Mouse (Mus musculus) heart, postnatal 0 days (tissue): ENCODE measurements around the gene Fbxo24. TPM values are rescaled to one million over a fixed set of nuclear protein-coding genes. Genes with fewer than 3 reads are reported as not detected.

Source experiments
- ATAC-seq: fragments of 200-750 bp; cut with Nextera tagmentation; 2 replicates; pipeline ENCODE4 v1.8.0; 2017; ENCODE audit warnings: low read depth, moderate number of reproducible peaks, moderate library complexity; ENCODE audit not compliant: insufficient read depth
- DNase-seq: peaks from one replicate; pipeline ENCODE4 v3.0.0-alpha.2; 2016; ENCODE audit warnings: low spot score
- H3K27ac ChIP-seq: fragments of 300-500 bp; sonication (generic); 2 replicates; pipeline ENCODE4 v1.5.1; 2014; ENCODE audit warnings: low read depth, mild to moderate bottlenecking
- H3K27me3 ChIP-seq: fragments of 300-500 bp; sonication (generic); 2 replicates; pipeline ENCODE4 v1.6.1; 2014; ENCODE audit warnings: low read length, mixed read lengths; ENCODE audit not compliant: control insufficient read depth, insufficient read depth
- H3K36me3 ChIP-seq: fragments of 300-500 bp; sonication (generic); replicated peaks from 2 replicates; pipeline ENCODE4 v1.6.1; 2014; ENCODE audit warnings: low read length, mixed read lengths; ENCODE audit not compliant: control insufficient read depth, insufficient read depth
- H3K4me1 ChIP-seq: fragments of 300-500 bp; sonication (generic); 2 replicates; pipeline ENCODE4 v1.6.1; 2014; ENCODE audit warnings: antibody characterized with exemption; ENCODE audit not compliant: control insufficient read depth, insufficient read depth
- H3K4me2 ChIP-seq: fragments of 300-500 bp; sonication (generic); 2 replicates; pipeline ENCODE4 v1.6.1; 2014; ENCODE audit warnings: low read depth, mild to moderate bottlenecking, low read length, moderate library complexity
- H3K4me3 ChIP-seq: fragments of 300-500 bp; sonication (generic); 2 replicates; pipeline ENCODE4 v1.5.1; 2014; ENCODE audit warnings: low read depth, low read length
- H3K9ac ChIP-seq: fragments of 300-500 bp; sonication (generic); replicated peaks from 2 replicates; pipeline ENCODE4 v1.6.1; 2014; ENCODE audit warnings: low read depth, low read length, mixed read lengths
- H3K9me3 ChIP-seq: fragments of 300-500 bp; sonication (generic); replicated peaks from 2 replicates; pipeline ENCODE4 v1.6.1; 2016; ENCODE audit warnings: low read length; ENCODE audit not compliant: control insufficient read depth
- CTCF ChIP-seq: IDR thresholded peaks from 2 replicates; pipeline ENCODE4 v1.5.1; 2016; ENCODE audit warnings: antibody characterized with exemption, control low read depth, low read depth
- EP300 ChIP-seq: IDR thresholded peaks from 2 replicates; pipeline ENCODE4 v1.6.1; 2016; ENCODE audit warnings: antibody characterized with exemption, low read depth
- WGBS: fragments of 180-500 bp; shearing (Covaris S2); extraction: QIAGEN DNeasy Blood & Tissue Kit; methylation state at CpG from one replicate; pipeline ENCODE4 v1.1.7; 2014; 5-methylcytosine and 5-hydroxymethylcytosine counted together
- polyA plus RNA-seq: library from polyadenylated mRNA; unstranded; fragments of >200 nt; fragmentation: Nextera tagmentation; extraction: Ambion mirVana; gene quantifications from 2 replicates; pipeline ENCODE4 v1.2.1, GENCODE M21; 2015
- total RNA-seq: library from RNA; depleted of rRNA; stranded (reverse); fragments of >200 nt; gene quantifications from 2 replicates; pipeline ENCODE4 v1.2.3, GENCODE M21; 2014; ENCODE audit warnings: low replicate concordance; rRNA removed

Gene Fbxo24
- total RNA-seq, result 0.65 TPM in 1 of 2 replicates, not detected in the other
- 0.11 and 0.16 TPM in 2 replicates for polyA plus RNA-seq

DNA sequence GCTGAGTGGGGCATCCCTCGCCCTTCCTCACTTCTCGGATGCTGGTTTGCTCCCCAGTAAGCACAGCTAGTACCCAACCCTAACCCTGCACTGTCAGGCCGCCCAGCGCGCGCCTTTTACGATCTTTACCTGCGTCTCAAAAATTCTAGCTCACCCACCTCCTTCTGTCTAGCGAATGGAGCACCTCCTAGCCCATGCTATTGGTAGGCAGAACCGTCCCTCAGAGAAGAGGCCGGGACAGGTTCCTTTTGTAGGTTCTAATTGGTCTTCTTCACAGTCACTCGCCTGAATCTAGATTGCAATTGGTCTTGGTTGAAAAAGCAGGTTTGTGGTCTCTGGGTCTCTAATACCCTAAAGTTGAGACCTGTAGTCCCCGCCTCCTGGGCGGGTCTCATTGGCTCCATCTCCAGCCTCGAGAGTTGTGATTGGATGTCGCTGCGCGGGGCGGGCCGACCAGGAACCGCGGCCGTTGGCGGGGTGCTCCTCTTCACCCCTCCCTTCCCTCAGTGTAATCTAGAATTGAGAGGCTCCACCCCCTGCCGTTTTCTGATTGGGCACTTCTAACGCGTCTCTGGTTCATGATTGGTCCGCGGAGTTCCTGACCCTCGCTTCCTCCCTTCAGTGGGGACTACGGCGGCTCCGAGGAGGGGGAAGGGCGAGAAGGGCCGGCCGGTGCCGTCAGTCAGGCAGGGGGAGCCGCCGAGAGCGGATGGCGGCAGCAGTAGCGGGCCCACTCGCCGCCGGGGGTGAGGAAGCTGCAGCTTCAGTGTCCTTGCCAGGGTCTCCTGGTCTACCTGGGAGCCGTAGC, at the start of gene Fbxo24, which contains the start of the genes Lrch4 and Gm20605:
Gene Fbxo24 (minus strand): TSS at position 505 of the 808 bp plus-strand sequence.
Gene Lrch4 (plus strand): TSS at position 624 of the 808 bp plus-strand sequence.
Gene Gm20605 (plus strand): TSS at position 678 of the 808 bp plus-strand sequence.
- peak; percentile 100 for DNase-seq
- Histone ChIP-seq H3K4me1 (peaks cover 23% of the 10 kb centered on the region), H3K9ac (peak within 1 kb of the TSS; percentile 70), H3K4me2 (peak within 1 kb of the TSS; percentile 92), H3K9me3 (no peaks in the 10 kb centered on the region), H3K4me3 (peak within 1 kb of the TSS; percentile 79), H3K27me3 (no peaks in the 10 kb centered on the region), H3K36me3 (peaks cover 13% of the 10 kb centered on the region), H3K27ac (peak within 1 kb of the TSS; percentile 88)
- ATAC-seq, result peak; percentile 97
- peak; percentile 83; the same call in 1 of the 2 replicates for TF ChIP-seq EP300
- no peak for TF ChIP-seq CTCF
- under 1% methylated on average over 45 of the region's 46 CpGs for WGBS

DNA sequence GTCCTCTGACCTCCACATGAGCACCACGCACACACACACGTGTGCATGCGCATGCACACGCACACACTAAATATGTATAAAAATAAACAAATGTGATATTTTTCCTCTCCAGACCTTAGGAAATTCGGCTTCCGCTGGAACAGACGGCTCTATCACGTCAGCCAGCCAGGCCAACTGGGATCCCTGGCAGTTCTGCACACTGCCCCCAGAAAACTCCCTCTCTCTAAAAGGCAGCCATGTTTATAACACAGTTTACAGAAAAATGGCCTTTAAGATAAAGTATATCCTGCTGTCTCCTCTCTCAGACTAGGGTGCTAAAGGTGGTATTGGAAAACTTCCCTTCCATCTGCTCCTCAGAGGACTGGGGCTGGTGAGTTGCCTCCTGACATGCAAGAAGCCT, 49.1 kb upstream of the Fbxo24 start:
- no peak overlapping the region for H3K4me3 ChIP-seq
- no peak for ATAC-seq
- DNase-seq, result no peak
- TF ChIP-seq CTCF (no peak), EP300 (no peak)
- 88% methylated on average over 8 of the region's 8 CpGs for WGBS
- H3K36me3 ChIP-seq, result no peaks in the 10 kb centered on the region; the same call in 1 of the 2 replicates
- H3K9me3 ChIP-seq, result no peaks in the 10 kb centered on the region
- H3K27ac ChIP-seq, result no peak overlapping the region
- H3K4me1 ChIP-seq, result 0 out of 2 replicates have a peak, but pooled peaks cover under 1% of the 10 kb centered on the region
- H3K4me2 ChIP-seq, result no peak overlapping the region
- H3K9ac ChIP-seq, result no peak overlapping the region
- H3K27me3 ChIP-seq, result no peaks in the 10 kb centered on the region

DNA sequence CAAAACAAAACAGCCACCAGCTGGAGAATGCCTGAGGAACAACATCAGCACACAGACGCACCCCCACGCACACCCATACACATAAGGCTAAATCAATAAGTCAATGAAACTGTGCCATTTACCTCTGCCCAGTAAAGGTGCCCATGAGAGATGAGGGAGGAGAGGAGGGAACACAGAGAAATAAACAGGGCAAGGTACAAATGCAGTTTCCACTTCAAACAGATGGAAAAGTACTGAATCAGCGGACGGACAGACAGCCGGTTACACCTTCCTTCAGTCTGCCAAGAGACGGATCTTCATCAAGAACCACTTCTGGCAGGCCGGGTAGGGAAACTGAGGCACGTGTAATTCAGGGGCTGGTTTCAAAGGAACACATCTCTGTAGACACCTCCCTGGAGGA, 46.0 kb upstream of the Fbxo24 start:
- H3K27me3 ChIP-seq, result no peaks in the 10 kb centered on the region
- 94% methylated on average over 8 of the region's 8 CpGs for WGBS
- ATAC-seq (no peak), DNase-seq (no peak)
- no peak for TF ChIP-seq CTCF
- TF ChIP-seq EP300, result no peak
- no peaks in the 10 kb centered on the region for H3K36me3 ChIP-seq
- no peak overlapping the region for H3K9ac ChIP-seq
- peaks cover 15% of the 10 kb centered on the region for H3K4me1 ChIP-seq
- H3K27ac ChIP-seq, result no peak overlapping the region
- no peak overlapping the region for H3K4me2 ChIP-seq
- no peaks in the 10 kb centered on the region for H3K9me3 ChIP-seq
- H3K4me3 ChIP-seq, result no peak overlapping the region

DNA sequence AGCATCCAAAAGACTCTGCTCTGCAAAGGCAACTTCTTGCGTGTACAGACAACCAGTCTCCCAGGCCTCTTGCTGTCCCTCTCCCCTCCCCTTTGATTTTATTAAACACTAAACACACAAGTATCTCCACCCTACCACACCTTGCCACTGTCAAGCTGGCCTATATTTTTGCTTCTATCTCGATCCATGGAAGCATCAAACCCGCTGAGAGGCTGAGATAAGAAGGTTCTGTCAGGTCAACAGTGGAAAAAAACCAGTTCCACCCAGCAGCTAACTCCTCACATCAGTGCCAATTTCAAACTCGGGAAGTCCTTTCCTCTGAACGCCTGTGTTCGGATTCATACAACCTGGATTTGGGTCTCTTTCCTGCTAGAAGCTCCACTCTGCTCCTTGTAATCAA, 44.2 kb upstream of the Fbxo24 start:
- no peak overlapping the region for H3K9ac ChIP-seq
- TF ChIP-seq EP300, result no peak
- no peak for TF ChIP-seq CTCF

DNA sequence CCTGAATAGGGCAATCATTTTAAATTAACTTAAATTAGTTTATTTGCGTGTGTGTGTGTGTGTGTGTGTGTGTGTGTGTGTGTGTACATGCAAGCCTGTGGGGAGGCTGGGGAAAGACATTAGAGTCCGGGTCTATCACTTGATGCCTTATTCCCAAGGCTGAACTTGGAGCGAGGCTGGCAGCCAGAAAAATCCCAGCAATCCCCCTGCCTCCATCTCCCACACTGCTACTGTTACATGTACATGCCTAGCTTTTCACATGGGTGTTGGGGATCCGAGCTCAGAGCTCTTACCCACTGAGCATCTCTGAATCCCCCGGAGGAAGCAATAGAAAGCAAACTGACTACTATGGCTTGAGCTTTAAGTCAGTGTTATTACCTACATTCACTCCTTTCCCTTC, 43.6 kb upstream of the Fbxo24 start:
- Histone ChIP-seq H3K9me3 (no peaks in the 10 kb centered on the region), H3K4me3 (no peak overlapping the region), H3K4me1 (peaks cover 15% of the 10 kb centered on the region), H3K36me3 (0 out of 2 replicates have a peak, but pooled peaks cover 3% of the 10 kb centered on the region), H3K27ac (peak overlapping the region; percentile 96), H3K4me2 (no peak overlapping the region), H3K27me3 (no peaks in the 10 kb centered on the region), H3K9ac (no peak overlapping the region)
- DNase-seq (no peak), ATAC-seq (no peak)
- TF ChIP-seq EP300 (no peak), CTCF (no peak)
- 68% methylated on average over 5 of the region's 5 CpGs for WGBS

More for the DNA sequence above, 44.2 kb upstream of the Fbxo24 start:
- no peaks in the 10 kb centered on the region for H3K9me3 ChIP-seq
- ATAC-seq (no peak), DNase-seq (no peak)
- H3K36me3 ChIP-seq, result no peaks in the 10 kb centered on the region
- H3K4me3 ChIP-seq, result no peak overlapping the region
- WGBS, result 66% methylated on average over 6 of the region's 6 CpGs
- peak overlapping the region; percentile 96 for H3K27ac ChIP-seq
- H3K4me1 ChIP-seq, result peaks cover 15% of the 10 kb centered on the region
- H3K27me3 ChIP-seq, result no peaks in the 10 kb centered on the region
- no peak overlapping the region for H3K4me2 ChIP-seq
